Mouse (Mus musculus): ENCODE data around the gene 1700015G11Rik.

DNA sequence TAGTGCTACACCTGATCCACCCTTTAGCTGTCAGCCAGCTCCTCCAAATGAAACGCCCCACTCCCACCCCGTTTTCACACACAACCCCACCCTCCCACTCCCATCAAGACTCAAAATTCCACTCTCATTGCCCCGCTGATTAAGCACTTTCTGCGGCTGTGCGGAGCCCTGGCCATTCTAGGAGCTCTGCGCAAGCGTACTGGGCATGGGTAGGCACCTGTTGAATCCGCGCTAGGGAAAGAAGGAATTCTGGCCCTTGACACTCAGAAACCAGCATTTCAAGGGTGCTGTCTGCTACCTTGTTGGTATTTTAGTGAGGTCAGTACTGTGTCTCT is 9.3 kb downstream of the 1700015G11Rik start:
- TF ChIP-seq CTCF (IDR thresholded peaks at IDR 0.05; ENCODE audit: low read depth, low read length) (no peak), POLR2AphosphoS5 (IDR thresholded peaks at IDR 0.05; ENCODE audit: insufficient replicate concordance, low read depth, low read length) (no peak), GATA1 (IDR thresholded peaks at IDR 0.05; ENCODE audit: borderline replicate concordance, low read length) (no peak)

Data from G1E (cell line).